Mouse (Mus musculus) gastrocnemius, postnatal 4 days (tissue): ENCODE results near the gene Pcbp2. TPM values are rescaled to one million over a fixed set of nuclear protein-coding genes. Genes with fewer than 3 reads are reported as not detected.

Experiments used
- DNase-seq, 2 experiments: peaks; one replicate each; pipeline ENCODE4 v3.0.0; 2021 to 2022; ENCODE audit warnings: low spot score in 2 of 2, mixed read lengths in 2 of 2
- total RNA-seq, 2 experiments: library from RNA; stranded (reverse); gene quantifications; 2 replicates each; pipeline ENCODE4 v1.2.3; 2021

Gene Pcbp2
- total RNA-seq, 2 experiments from 2014 or later = 614 to 662 TPM

DNA sequence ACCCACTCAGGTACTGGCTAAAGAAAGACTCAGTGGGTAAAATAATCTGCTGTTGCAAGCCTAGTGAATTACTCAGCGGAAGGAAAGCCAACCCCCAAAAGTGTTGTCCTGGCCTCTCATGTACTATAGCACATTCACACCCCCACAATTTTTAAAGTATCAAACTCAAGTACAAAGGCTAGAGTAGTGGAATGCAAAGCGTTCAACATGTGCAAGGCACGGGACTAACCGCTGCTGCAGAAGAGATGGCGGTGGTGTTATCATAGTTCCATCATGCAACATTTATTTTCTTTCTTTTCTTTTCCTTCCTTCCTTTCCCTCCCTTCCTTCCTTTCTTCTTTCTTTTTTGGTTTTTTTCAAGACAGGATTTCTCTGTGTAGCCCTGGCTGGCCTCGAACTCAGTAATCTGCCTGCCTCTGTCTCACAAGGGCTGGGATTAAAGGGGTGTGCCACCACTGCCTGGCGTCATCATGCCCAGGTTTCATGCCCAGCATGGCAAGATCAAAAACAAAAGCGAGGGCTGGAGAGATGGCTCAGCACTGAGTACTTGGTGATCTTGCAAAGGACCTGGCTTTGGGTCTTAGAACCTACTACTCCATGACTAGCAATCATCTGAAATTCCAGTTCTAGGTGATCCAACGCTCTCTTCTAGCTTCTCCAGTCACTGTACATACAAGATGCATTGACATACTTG lies 35.6 kb downstream of the Pcbp2 start:
- no peak for DNase-seq

DNA sequence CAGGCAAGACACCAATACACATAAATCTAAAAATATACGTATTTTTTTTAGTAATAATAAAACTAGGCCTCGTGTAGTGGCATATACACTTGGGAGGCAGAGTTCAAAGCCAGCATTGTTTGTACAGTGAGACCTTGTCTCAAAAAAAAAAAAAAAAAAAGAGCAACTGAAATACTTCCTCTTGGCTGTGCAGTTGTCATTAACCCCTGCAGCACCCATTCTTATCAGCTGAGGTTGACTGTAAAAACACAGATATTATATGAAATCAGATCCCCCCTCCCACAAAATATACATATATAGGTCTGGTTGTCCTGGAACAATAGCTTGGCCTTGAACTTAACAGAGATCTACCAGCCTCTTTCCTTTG lies 36.1 kb downstream of the Pcbp2 start:
- no peak for DNase-seq

DNA sequence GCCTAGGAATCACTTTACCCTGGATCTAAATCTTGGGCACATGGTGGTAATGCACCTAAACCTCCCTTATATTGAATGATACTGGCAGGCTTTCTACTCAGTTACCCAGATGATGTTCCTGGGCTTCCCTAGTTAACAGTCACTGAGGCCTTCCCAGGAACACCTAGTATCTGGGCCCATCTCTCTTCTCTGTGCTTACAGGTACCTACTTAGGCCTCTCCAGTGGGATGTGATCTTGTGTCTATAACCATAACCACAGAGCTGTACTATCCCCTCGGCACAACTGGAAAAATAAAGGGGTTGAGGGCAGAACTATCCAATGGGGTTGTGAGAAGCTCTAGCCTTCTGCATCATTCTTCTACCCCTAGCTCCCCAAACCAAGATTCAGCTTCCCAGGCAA lies 36.5 kb downstream of the Pcbp2 start:
- no peak for DNase-seq

DNA sequence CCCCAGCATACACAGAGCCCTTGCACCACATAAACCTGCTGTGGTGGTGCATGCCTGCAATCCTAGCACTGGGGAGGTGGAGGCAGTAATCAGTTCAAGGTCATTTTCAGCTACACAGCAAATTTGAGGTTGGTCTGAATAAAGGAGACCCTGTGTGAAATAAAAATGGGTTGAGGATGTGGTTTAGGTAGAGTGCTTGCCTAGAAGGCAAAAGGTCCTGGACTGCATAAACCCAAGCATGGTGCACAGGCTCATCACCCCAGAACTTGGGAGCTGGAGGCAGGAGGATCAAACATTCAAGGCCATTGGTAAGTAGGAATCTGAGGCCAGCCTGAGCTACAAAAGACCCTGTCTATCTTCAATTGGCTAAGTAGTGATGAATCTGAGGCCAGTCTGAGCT lies 37.2 kb downstream of the Pcbp2 start:
- no peak for DNase-seq

DNA sequence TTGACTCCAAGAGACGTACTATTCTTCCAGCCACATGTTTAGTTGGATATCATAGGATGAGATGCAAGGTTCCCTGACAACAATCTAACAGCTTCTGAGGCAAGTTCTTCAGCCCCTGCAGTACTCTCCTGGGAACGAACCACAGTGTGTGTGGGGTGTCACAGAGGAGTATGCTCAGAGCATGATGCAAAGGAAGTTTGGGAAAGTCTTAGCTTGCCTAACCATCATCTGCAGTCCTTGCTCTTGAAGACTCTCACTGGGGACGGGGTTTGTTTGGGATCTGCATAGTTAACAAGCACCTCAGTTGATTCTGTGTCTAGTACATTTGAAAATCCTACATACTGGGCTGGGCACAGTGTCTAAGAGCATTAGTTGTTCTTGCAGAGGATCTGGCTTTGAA lies 38.0 kb downstream of the Pcbp2 start:
- DNase-seq = no peak

DNA sequence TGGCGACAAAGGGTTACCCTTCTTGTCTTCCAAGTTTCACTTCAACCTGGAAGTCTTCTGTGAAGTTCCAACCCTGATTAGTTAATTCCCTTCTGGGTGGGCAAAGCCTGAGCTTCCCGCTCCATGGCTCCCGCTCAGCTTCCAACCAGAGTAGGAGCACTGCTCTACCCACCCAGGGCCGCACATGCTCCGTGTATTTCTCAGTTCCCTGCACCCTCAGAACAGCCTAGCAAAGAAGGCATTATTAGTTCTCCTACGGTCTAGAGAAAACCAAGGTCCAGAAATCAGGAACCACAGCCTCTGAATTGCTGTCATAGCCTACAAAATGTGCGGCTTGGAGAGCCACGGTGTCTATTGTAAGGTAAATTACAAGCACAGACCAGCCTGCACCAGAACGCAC lies 39.8 kb downstream of the Pcbp2 start:
- no peak for DNase-seq

DNA sequence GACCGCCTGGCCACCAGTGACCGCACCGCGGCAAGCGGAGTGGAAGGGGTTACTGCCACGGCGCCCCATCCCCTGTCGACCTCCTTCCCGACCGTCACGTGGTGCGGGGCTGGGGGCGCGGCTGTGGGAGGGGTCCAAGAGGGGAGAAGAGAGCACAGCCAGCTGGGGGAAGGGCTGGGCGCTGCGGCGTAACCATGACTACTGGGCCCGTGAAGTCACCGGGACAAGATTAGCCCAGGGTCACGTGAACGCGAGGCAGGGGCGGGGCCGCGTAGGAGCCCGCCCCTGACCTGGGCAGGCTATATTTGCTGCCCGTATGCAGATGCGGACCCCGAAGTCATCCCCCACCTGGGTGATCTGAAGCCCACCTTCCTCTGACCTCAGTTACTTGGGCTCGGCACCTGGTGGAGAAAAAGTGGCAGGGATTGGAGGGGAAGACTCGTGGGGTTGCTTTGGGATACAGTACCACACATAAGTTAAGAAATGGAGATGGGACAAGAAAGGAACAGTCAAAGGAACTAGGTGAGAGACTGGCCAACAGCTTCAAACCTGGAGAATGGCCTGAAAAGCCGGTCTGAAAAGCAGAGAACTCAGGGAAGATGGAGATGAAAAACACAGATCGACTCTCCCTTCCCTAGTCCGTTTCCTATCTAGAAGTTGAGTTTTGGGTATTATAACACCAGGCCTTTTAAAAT lies 40.4 kb downstream of the Pcbp2 start:
- peak; percentile 75 to 83 for DNase-seq

DNA sequence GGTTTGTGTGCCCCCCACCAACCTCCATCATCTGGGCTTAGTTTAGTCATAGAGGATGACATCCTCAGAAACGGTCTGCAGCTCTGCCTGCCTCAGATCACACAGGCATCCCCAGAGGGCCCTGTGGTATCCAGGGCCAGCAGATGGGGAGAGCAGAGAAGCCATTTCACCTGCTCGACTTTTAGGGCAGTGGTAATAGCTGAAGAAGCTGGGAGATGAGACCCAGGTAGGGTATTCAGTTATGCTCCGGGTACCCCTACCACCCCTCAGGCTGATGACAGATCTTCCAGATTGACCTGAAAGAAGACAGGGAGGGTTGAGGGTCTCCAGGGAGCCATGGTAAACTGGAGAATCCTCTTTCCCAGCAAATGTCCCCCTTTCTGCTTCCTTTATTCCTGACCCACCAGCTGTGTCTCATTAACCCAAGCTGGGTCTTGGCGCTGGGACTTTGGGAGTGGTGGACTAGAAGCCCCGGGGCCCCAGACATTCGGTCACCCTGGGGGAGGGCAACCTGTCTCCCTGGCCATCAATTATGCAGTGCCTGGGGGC lies 41.0 kb downstream of the Pcbp2 start:
- no peak for DNase-seq

DNA sequence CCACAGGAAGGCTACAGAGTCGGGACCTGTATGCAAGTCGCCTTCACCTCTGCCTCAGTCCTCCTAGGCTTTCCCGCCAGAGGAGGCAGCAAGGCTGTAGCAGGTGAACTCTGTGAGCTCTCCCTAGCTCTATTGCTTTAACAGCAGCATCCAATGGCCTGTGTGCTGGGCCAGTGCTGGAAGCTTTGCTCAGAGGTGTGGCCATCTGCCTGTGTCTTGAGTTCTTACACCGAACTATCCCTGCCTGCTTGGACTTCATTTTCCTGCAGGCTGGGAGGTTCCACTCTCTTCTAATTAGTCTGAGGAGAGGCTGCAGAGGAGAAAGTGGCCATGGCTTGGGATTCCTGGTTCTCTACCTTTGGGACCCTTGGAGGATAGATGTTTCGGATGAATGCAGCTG lies 41.7 kb downstream of the Pcbp2 start:
- no peak for DNase-seq

DNA sequence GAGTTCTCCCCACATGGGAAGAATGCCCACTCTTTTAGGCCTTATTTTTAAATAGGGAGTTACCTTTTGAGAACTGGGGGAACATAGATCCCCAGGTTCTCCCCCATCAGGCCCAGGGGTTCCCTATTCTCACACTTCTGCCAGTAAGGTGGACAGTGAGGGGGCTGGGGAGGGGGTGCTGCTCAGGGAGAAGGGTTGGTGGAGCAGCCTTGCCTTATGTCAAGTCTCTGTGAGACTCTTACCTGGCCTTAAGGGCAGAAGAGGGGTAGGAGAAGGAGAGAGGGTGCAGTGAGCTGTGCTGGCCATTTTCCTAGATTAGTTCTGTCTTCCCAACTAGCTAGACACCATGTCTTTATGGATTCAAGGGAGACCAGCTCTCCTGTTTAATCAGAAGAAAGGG lies 42.1 kb downstream of the Pcbp2 start:
- no peak for DNase-seq

DNA sequence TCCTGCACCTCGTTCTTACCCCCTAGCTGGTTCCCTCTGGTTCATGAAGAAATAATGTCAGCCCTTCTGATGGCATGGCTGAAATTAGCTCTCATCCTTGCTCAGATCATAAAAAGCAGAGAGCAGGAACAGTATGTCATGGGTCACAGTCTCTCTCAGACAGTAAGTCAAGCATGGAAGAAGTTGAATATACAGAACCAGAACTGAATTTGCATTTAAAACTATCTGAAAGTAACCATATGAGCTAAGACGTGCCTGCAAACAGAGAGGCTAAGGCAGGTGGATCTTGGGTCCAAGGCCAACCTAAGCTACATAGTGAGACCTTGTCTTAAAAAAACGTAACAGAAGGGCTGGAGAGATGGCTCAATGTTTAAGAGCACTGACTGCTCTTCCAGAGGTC lies 42.7 kb downstream of the Pcbp2 start:
- no peak for DNase-seq

DNA sequence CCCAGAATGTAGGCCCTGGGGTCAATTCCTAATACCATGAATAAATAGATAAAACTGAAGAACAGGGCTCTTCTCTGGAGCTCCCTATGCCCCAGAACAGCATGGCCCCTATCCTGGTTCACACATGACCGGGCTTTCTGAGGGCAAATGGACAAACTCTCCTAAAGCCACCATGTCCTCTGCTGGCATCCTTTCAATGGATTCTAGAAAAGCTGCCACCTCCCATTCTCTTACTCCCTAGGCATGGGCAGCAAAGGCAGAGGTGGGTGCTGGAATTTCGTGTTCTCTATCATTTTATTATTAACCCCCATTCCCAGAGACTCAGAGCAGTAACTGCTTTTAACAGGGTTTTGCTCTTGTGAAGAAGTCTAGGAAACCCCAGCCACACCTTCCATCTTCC lies 44.9 kb downstream of the Pcbp2 start:
- DNase-seq = no peak

DNA sequence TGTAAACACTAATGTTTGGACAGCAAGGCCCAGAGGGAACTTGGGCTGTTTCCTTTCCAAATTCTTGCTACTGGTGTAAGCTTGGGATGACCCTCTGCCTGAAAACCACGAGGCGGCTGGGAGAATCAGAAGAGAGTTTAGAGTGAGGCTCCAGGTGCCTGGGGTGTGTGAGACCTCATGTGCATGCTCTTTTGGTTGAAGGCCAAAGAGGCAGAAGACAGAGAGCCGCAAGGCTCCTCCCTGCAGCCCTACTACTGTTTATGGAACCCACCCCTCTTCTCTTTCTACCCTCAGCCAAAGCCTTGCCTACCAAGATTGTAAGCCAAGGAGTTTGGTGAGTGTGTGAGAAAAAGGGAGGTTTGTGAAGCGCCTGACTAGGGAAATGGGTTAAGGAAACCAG lies 45.5 kb downstream of the Pcbp2 start:
- DNase-seq = no peak

DNA sequence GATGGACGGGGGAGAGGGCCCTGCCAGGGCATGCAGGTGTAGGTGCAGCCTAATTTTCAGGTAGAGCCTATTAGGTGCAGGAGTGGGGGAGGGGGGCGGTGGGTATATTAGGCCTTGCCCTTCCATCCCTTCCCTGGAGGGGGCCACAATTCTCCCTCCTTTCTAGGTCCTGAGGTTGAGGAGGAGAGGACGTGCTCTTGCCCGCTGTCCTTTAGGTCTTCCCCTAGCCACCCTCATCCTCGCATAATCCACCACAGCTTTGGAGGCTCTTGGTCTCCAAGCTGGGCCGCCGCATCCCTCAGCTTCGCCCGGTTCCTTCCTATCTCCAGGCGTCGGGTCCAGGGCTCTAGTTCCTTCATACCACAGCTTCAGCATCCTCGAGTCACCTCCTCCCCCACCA lies 46.0 kb downstream of the Pcbp2 start:
- no peak for DNase-seq

DNA sequence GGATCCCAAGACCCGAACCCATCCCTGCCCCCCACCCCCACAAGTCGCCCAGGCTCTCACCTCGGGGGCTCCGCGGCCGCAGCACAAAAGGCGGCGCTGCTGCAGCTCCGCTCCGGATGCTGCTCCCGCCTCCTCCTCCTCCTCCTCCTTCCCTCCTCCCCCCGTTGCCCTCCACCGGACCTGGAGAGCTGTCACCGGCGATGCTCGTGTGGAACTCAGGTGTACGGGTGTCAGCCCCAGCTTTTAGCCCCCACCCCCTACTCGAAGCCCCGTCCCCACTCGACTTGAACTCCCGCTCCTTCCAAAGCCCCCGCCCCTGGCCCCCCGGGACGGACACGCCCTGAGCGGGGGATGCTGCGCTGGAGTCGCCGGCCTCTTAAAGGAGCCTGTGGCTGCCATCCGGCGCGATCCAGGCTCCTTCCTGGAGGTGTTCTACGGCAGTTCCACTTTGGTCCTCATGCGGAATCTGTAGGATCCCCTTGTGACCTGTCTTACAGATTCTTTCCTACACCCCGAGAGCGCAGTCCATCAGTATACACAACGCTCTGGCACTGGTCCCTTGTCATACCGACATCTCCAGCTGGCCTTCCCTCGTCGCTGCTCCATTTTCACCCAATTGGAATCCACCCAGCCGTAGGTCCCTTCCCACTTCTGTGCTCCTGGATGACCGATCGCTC lies 46.5 kb downstream of the Pcbp2 start, which contains the start of gene Map3k12:
Map3k12 (minus strand) TSS at position 337 of the 677 bp plus-strand sequence.
- peak; percentile 63 to 77 for DNase-seq

DNA sequence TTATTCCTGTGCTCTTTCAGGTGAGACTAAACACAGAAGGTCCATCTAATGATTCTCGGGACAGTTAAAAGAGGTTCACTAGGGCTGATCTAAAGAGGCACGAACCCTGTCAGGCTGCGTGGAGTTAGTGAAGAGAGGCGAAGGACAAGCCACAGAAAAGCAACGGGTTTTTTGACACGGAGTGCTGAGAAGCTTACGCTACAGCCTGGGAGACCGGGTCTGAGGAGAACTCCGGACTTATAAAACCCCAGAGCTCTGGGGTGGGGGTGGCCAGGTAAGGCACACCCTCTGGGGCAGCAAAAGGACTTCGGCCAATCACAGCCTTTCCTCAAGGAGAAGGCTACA lies 47.3 kb downstream of the Pcbp2 start:
- no peak for DNase-seq

DNA sequence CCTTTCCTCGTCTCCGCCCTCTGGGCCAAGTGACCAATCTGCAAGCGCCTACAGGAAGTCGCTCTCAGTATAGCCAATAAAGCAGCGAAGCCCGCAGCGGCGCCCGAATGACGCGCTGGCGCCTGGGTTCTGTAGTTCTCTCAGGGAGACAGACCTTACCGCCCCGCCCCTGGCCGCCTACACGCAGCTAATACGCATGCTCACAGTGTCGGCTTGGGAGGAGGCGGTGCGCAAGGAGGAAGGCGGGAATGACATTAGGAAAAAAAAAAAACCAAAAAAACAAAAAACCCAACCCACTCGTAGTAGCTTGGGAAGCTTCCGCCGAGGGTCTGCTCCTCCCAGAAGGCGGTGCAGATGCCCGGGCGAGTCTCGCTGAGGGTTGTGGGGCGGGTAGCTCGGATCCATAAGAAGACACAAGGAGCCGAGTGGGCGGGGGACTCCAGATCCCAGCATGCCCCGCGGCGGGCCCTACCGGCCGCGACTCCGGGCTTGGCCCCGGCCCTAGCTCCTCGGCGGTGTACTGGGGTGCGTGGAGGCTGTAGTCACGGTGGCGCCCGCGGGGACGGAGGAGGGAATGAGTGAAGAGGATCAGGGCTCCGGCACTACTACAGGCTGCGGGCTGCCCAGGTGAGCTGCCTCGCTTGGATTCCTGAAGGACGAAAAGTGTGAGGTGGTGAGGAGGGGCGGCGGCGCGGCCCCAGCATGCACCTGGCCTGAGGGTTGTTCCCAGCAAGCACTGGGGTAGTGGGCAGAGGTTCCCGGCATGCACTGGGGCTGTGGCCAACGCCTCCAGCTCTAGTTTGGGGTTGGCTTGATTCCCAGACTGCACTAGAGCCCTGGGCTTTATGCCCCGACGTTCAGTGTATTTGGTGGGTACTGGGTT lies 47.9 kb downstream of the Pcbp2 start, which contains the start of gene Tarbp2:
Tarbp2 (plus strand) TSS at position 217 of the 883 bp plus-strand sequence.
- peak; percentile 97 to 99 for DNase-seq

DNA sequence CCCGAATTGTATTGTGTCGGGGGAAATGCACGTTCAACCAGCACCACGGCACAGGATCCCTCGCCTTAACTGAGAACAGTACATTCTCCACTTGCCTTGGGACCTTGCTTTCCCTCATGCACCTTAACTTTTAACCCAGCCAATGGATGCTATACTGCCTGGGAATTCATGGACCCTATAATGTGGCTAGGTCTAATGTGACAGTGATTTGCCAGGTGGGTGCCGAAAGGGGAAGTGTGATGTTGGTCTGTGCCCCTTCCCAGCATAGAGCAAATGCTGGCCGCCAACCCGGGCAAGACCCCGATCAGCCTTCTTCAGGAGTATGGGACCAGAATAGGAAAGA lies 48.5 kb downstream of the Pcbp2 start:
- DNase-seq = no peak

DNA sequence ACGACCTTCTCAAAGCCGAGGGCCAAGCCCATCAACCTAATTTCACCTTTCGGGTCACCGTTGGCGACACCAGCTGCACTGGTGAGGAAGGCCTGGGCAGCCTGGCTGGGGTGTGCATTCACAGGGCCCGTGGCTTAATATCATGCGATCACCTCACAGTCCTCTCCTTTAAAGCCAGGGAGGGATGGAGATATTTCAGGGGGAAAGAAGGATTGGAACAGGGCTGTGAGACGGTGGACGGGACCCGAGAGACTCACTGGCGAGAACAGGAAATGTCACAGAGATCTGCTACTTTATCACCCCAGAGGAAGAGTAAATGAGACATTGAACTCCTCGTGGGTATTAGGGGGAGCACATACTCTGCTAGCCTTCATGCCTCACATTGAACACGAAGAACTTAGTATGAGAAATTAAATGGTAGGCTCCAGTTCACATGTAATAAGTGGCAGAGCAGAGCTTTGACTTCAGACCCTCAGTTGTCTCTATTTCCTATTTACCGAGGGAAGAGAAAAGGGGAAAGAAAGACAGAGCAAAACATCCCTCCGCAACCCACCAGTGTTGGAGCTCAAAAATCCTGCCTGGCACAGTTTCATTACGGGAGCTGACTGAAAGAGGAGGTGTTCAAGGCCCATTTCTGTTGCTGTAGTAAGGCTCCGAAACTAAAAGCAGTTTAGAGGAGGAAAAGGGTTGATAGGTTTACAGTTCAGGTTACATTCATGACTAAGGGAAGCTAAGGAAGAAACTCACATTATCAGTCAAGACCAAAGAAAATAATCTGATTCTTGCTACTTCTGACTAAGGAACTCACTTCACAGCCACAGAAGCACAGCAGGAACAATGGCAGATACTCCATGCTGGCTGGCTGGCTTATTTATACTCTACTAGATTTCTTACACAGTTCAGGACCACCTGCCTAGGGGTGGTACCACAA lies 49.1 kb downstream of the Pcbp2 start:
- DNase-seq = no peak

DNA sequence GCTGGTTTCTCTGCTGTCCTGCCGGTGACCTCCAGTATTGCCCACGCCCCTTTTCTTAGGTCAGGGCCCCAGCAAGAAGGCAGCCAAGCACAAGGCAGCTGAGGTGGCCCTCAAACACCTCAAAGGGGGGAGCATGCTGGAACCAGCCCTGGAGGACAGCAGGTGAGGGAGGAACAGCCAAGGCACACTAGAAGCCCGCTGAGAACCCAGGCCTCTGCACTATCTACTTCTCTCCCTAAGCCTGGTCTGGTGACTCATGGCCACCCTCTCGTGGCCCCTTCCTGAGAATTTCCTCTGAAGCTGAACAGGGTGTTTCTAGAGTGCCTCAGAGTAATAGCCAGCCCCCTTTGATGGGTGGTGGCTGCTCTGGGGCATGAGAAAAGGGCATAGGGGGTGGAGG lies 50.1 kb downstream of the Pcbp2 start:
- DNase-seq = no peak
